Comparison of ENCODE assay signal across 8 mouse cellular contexts in the genomic region with DNA sequence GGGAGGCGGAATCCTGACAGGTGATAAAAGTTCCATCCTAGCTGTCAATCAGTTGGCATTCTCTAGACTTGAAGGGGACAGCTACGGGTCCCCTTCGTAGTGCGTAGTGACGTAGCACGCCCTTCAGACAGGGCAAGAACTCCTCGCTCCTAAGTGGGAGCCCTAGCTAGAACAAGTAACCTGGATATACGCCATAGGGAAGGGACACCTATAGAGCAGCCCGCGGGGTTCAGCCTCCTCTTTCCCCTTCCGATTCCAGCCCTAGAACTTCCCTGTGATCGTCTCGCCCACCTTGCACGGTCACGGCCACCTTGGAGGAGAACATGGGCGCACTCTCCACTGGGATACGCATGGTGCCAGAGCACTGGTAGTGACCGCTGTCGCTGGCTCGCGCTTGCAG. TPM values are rescaled to one million over a fixed set of nuclear protein-coding genes. Genes with fewer than 3 reads are reported as not detected.
A peak's percentile ranks its signal among the peaks of the same experiment; 100 is the strongest.
DNase-seq lines count a peak whose midpoint lies in the region; ATAC-seq and TF ChIP-seq lines count a peak whose summit lies in the region.

No protein-coding gene starts in this region.

- no peak for TF ChIP-seq CTCF in liver, embryonic 14.5 days (IDR thresholded peaks at IDR 0.05; ENCODE audit: low read depth)

- WGBS in kidney, embryonic 14.5 days, result 4% methylated on average over 21 of the region's 21 CpGs
- WGBS in forebrain, embryonic 12.5 days, result 3% methylated on average over 21 of the region's 21 CpGs
- 9% methylated on average over 21 of the region's 21 CpGs for WGBS in liver, embryonic 14.5 days (ENCODE audit: insufficient replicate concordance)
- WGBS in stomach, embryonic 16.5 days, result 5% methylated on average over 21 of the region's 21 CpGs

- H3K9me3 ChIP-seq in kidney, embryonic 14.5 days (ENCODE audit: control insufficient read depth, low read length), result no peaks in the 10 kb centered on the region
- no peaks in the 10 kb centered on the region for H3K9me3 ChIP-seq in forebrain, embryonic 12.5 days
- H3K9me3 ChIP-seq in liver, embryonic 14.5 days (ENCODE audit: control insufficient read depth, low read length), result no peaks in the 10 kb centered on the region
- H3K9me3 ChIP-seq in stomach, embryonic 16.5 days (replicated peaks; ENCODE audit: control insufficient read depth, low read length), result no peaks in the 10 kb centered on the region

- peak overlapping the region; percentile 13; the same call in 1 of the 2 replicates for H3K9ac ChIP-seq in kidney, embryonic 14.5 days (ENCODE audit: low read depth, low read length)
- peak overlapping the region; percentile 57; the same call in 1 of the 2 replicates for H3K9ac ChIP-seq in forebrain, embryonic 12.5 days
- H3K9ac ChIP-seq in liver, embryonic 14.5 days (replicated peaks), result no peak overlapping the region
- H3K9ac ChIP-seq in stomach, embryonic 16.5 days (ENCODE audit: low read length), result peak overlapping the region; percentile 46

- ATAC-seq in kidney, embryonic 14.5 days (ENCODE audit: low FRiP score, low TSS enrichment), result peak; percentile 61
- peak; percentile 60 for ATAC-seq in forebrain, embryonic 12.5 days (ENCODE audit: low FRiP score)
- no peak for ATAC-seq in liver, embryonic 14.5 days (ENCODE audit: insufficient read depth)
- ATAC-seq in stomach, embryonic 16.5 days (ENCODE audit: insufficient read depth, low FRiP score), result no peak

- no peak for TF ChIP-seq EP300 in liver, embryonic 14.5 days (IDR thresholded peaks at IDR 0.05; ENCODE audit: low read depth)

- H3K27me3 ChIP-seq in kidney, embryonic 14.5 days (ENCODE audit: control insufficient read depth, insufficient read depth, low read length), result peaks cover 30% of the 10 kb centered on the region
- peaks cover 62% of the 10 kb centered on the region for H3K27me3 ChIP-seq in forebrain, embryonic 12.5 days
- peaks cover 37% of the 10 kb centered on the region for H3K27me3 ChIP-seq in liver, embryonic 14.5 days (ENCODE audit: control insufficient read depth, insufficient read depth, low read length)
- H3K27me3 ChIP-seq in stomach, embryonic 16.5 days (ENCODE audit: control insufficient read depth, insufficient read depth, low read length), result peaks cover 31% of the 10 kb centered on the region

- H3K4me2 ChIP-seq in kidney, embryonic 14.5 days (replicated peaks; ENCODE audit: low read depth, low read length), result peak overlapping the region; percentile 96
- H3K4me2 ChIP-seq in forebrain, embryonic 12.5 days, result peak overlapping the region; percentile 90
- peak overlapping the region; percentile 50 for H3K4me2 ChIP-seq in liver, embryonic 14.5 days (ENCODE audit: low read depth)
- H3K4me2 ChIP-seq in stomach, embryonic 16.5 days (ENCODE audit: low read depth, low read length), result peak overlapping the region; percentile 83

- H3K4me1 ChIP-seq in kidney, embryonic 14.5 days (ENCODE audit: control insufficient read depth, insufficient read depth, low read length), result peaks cover 4% of the 10 kb centered on the region; the same call in 1 of the 2 replicates
- no peaks in the 10 kb centered on the region for H3K4me1 ChIP-seq in brown adipose tissue, adult 24 weeks (ENCODE audit: control insufficient read depth, insufficient read depth, insufficient read length, low read length)
- H3K4me1 ChIP-seq in forebrain, embryonic 12.5 days, result peaks cover 13% of the 10 kb centered on the region
- H3K4me1 ChIP-seq in liver, embryonic 14.5 days (replicated peaks; ENCODE audit: control insufficient read depth in 2 of 2, insufficient read depth in 2 of 2, low read length in 1 of 2), result no peaks in the 10 kb centered on the region
- peaks cover 15% of the 10 kb centered on the region for H3K4me1 ChIP-seq in stomach, embryonic 16.5 days (ENCODE audit: control insufficient read depth, insufficient read depth, low read length)

- H3K27ac ChIP-seq in kidney, embryonic 14.5 days (ENCODE audit: low read depth, low read length), result no peak overlapping the region
- H3K27ac ChIP-seq in brown adipose tissue, adult 24 weeks (replicated peaks; ENCODE audit: low read depth, low read length), result no peak overlapping the region
- H3K27ac ChIP-seq in forebrain, embryonic 12.5 days, result no peak overlapping the region
- no peak overlapping the region for H3K27ac ChIP-seq in liver, embryonic 14.5 days
- no peak overlapping the region for H3K27ac ChIP-seq in stomach, embryonic 16.5 days (ENCODE audit: low read length)

- H3K4me3 ChIP-seq in kidney, embryonic 14.5 days (ENCODE audit: low read length), result peak overlapping the region; percentile 53
- peak overlapping the region; percentile 39; the same call in 1 of the 2 replicates for H3K4me3 ChIP-seq in brown adipose tissue, adult 24 weeks (ENCODE audit: insufficient read depth, low read depth, low read length)
- peak overlapping the region; percentile 56 for H3K4me3 ChIP-seq in forebrain, embryonic 12.5 days (replicated peaks)
- H3K4me3 ChIP-seq in liver, embryonic 14.5 days (ENCODE audit: insufficient read depth in 1 of 2, low read depth in 2 of 2, low read length in 2 of 2), result peak overlapping the region; percentile 22 to 23; a peak in 2 of 4 replicates
- peak overlapping the region; percentile 53 for H3K4me3 ChIP-seq in stomach, embryonic 16.5 days (replicated peaks; ENCODE audit: low read length)

- H3K36me3 ChIP-seq in kidney, embryonic 14.5 days (ENCODE audit: control insufficient read depth, insufficient read depth, low read length), result no peaks in the 10 kb centered on the region
- H3K36me3 ChIP-seq in forebrain, embryonic 12.5 days (replicated peaks), result no peaks in the 10 kb centered on the region
- H3K36me3 ChIP-seq in liver, embryonic 14.5 days (replicated peaks; ENCODE audit: control insufficient read depth, insufficient read depth, low read depth), result no peaks in the 10 kb centered on the region
- H3K36me3 ChIP-seq in stomach, embryonic 16.5 days (ENCODE audit: control insufficient read depth, insufficient read depth, low read length), result no peaks in the 10 kb centered on the region

- DNase-seq in kidney, adult 11 months, result no peak
- DNase-seq in liver, embryonic 14.5 days (ENCODE audit: low read depth in 3 of 3, low spot score in 3 of 3), result no peak
- DNase-seq in urinary bladder, postnatal 25 days (ENCODE audit: low spot score), result no peak
- DNase-seq in urinary bladder, postnatal 36 days (ENCODE audit: low spot score in 2 of 2), result no peak

RNA-seq across cellular contexts. Expression of gene Fcrlb, which starts 4.4 kb away (rescaled TPM):
- polyA plus RNA-seq in kidney, embryonic 14.5 days (2014; fragmentation: Nextera tagmentation; extraction: Ambion mirVana), result not detected in 2 replicates
- not detected in 2 replicates for polyA plus RNA-seq in brown adipose tissue, adult 24 weeks (2012; ENCODE audit: insufficient read depth, insufficient read length, missing spikeins)
- polyA plus RNA-seq in forebrain, embryonic 12.5 days (2016; fragmentation: Nextera tagmentation; extraction: Ambion mirVana), result not detected in 2 replicates
- polyA plus RNA-seq in liver, embryonic 14.5 days (2012; rRNA removed), result 0.03 and 0.05 TPM in 2 replicates
- polyA plus RNA-seq in liver, embryonic 14.5 days (2014; fragmentation: Nextera tagmentation; extraction: Ambion mirVana), result not detected in 2 replicates
- not detected in 2 replicates for polyA plus RNA-seq in stomach, embryonic 16.5 days (2015; fragmentation: Nextera tagmentation; extraction: Ambion mirVana)

RNA-seq across cellular contexts. Expression of gene Fcrla, which starts 19.0 kb away (rescaled TPM):
- polyA plus RNA-seq in kidney, embryonic 14.5 days (2014; fragmentation: Nextera tagmentation; extraction: Ambion mirVana), result not detected in 2 replicates
- 1.8 TPM in 1 of 2 replicates, not detected in the other for polyA plus RNA-seq in brown adipose tissue, adult 24 weeks (2012; ENCODE audit: insufficient read depth, insufficient read length, missing spikeins)
- not detected in 2 replicates for polyA plus RNA-seq in forebrain, embryonic 12.5 days (2016; fragmentation: Nextera tagmentation; extraction: Ambion mirVana)
- polyA plus RNA-seq in liver, embryonic 14.5 days (2012; rRNA removed), result 0.35 and 0.51 TPM in 2 replicates
- 0.37 and 0.56 TPM in 2 replicates for polyA plus RNA-seq in liver, embryonic 14.5 days (2014; fragmentation: Nextera tagmentation; extraction: Ambion mirVana)
- 0.15 TPM in 1 of 2 replicates, not detected in the other for polyA plus RNA-seq in stomach, embryonic 16.5 days (2015; fragmentation: Nextera tagmentation; extraction: Ambion mirVana)

RNA-seq across cellular contexts. Expression of gene Dusp12, which starts 23.0 kb away (rescaled TPM):
- 36.9 and 41.7 TPM in 2 replicates for polyA plus RNA-seq in kidney, embryonic 14.5 days (2014; fragmentation: Nextera tagmentation; extraction: Ambion mirVana)
- 6.1 and 12.9 TPM in 2 replicates for polyA plus RNA-seq in brown adipose tissue, adult 24 weeks (2012; ENCODE audit: insufficient read depth, insufficient read length, missing spikeins)
- 28.6 and 33.3 TPM in 2 replicates for polyA plus RNA-seq in forebrain, embryonic 12.5 days (2016; fragmentation: Nextera tagmentation; extraction: Ambion mirVana)
- polyA plus RNA-seq in liver, embryonic 14.5 days (2012; rRNA removed), result 9.5 and 13.6 TPM in 2 replicates
- polyA plus RNA-seq in liver, embryonic 14.5 days (2014; fragmentation: Nextera tagmentation; extraction: Ambion mirVana), result 19.1 and 20.4 TPM in 2 replicates
- 33.1 and 38.3 TPM in 2 replicates for polyA plus RNA-seq in stomach, embryonic 16.5 days (2015; fragmentation: Nextera tagmentation; extraction: Ambion mirVana)

RNA-seq across cellular contexts. Expression of gene Gm26620, which starts 23.5 kb away (rescaled TPM):
- polyA plus RNA-seq in kidney, embryonic 14.5 days (2014; fragmentation: Nextera tagmentation; extraction: Ambion mirVana), result 0.69 TPM in 1 of 2 replicates, not detected in the other
- not detected in 2 replicates for polyA plus RNA-seq in brown adipose tissue, adult 24 weeks (2012; ENCODE audit: insufficient read depth, insufficient read length, missing spikeins)
- polyA plus RNA-seq in forebrain, embryonic 12.5 days (2016; fragmentation: Nextera tagmentation; extraction: Ambion mirVana), result not detected in 2 replicates
- 0.26 and 0.54 TPM in 2 replicates for polyA plus RNA-seq in liver, embryonic 14.5 days (2012; rRNA removed)
- polyA plus RNA-seq in liver, embryonic 14.5 days (2014; fragmentation: Nextera tagmentation; extraction: Ambion mirVana), result 0.38 and 0.47 TPM in 2 replicates
- 1.4 and 1.8 TPM in 2 replicates for polyA plus RNA-seq in stomach, embryonic 16.5 days (2015; fragmentation: Nextera tagmentation; extraction: Ambion mirVana)

RNA-seq across cellular contexts. Expression of gene Atf6, which starts 40.8 kb away (rescaled TPM):
- polyA plus RNA-seq in kidney, embryonic 14.5 days (2014; fragmentation: Nextera tagmentation; extraction: Ambion mirVana), result 6.7 and 11.6 TPM in 2 replicates
- 11.1 and 14.5 TPM in 2 replicates for polyA plus RNA-seq in brown adipose tissue, adult 24 weeks (2012; ENCODE audit: insufficient read depth, insufficient read length, missing spikeins)
- 8.7 and 8.9 TPM in 2 replicates for polyA plus RNA-seq in forebrain, embryonic 12.5 days (2016; fragmentation: Nextera tagmentation; extraction: Ambion mirVana)
- 3.7 and 4.8 TPM in 2 replicates for polyA plus RNA-seq in liver, embryonic 14.5 days (2012; rRNA removed)
- 6.6 and 8.2 TPM in 2 replicates for polyA plus RNA-seq in liver, embryonic 14.5 days (2014; fragmentation: Nextera tagmentation; extraction: Ambion mirVana)
- polyA plus RNA-seq in stomach, embryonic 16.5 days (2015; fragmentation: Nextera tagmentation; extraction: Ambion mirVana), result 9.8 and 10.0 TPM in 2 replicates

Comparison
In these comparisons a context has a peak if more than half of its experiments do, and no peak if none do; other contexts are left out.
1. ATAC-seq: peak in kidney, embryonic 14.5 days (single experiment) and forebrain, embryonic 12.5 days (single experiment); none in liver, embryonic 14.5 days (single experiment) and stomach, embryonic 16.5 days (single experiment).
2. Peak in every context shown above with its lines, with median percentiles within 50 percentile points of each other: H3K4me2 ChIP-seq and H3K4me3 ChIP-seq.